Mouse (Mus musculus) testis, adult 2 months (tissue): ENCODE measurements around the gene Lrrc8b. TPM values are rescaled to one million over a fixed set of nuclear protein-coding genes. Genes with fewer than 3 reads are reported as not detected.
A peak's percentile ranks its signal among the peaks of the same experiment; 100 is the strongest.

Source experiments
- H3K27ac ChIP-seq: fragments of 200-500 bp; 2 replicates; pipeline ENCODE4 v1.5.1; 2012; ENCODE audit warnings: low read depth, low read length; ENCODE audit not compliant: control insufficient read depth, insufficient read depth
- H3K27me3 ChIP-seq: fragments of 200-500 bp; 2 replicates; pipeline ENCODE4 v1.6.1; 2012; ENCODE audit warnings: mild to moderate bottlenecking, low read length, moderate library complexity; ENCODE audit not compliant: control insufficient read depth, insufficient read depth
- H3K36me3 ChIP-seq: fragments of 200-500 bp; 2 replicates; pipeline ENCODE4 v1.6.1; 2012; ENCODE audit warnings: mild to moderate bottlenecking, low read length; ENCODE audit not compliant: control insufficient read depth, insufficient read depth
- H3K4me1 ChIP-seq: fragments of 200-500 bp; 2 replicates; pipeline ENCODE4 v1.6.1; 2012; ENCODE audit warnings: low read length; ENCODE audit not compliant: control insufficient read depth, insufficient read depth
- H3K4me3 ChIP-seq: fragments of 200-500 bp; 2 replicates; pipeline ENCODE4 v1.5.1; 2012; ENCODE audit warnings: low read depth, mild to moderate bottlenecking, low read length, moderate library complexity, mixed read lengths; ENCODE audit not compliant: control insufficient read depth
- CTCF ChIP-seq: fragments of 200-500 bp; IDR thresholded peaks from 2 replicates; pipeline ENCODE4 v1.5.1; 2012; ENCODE audit warnings: low read depth, mild to moderate bottlenecking, inconsistent platforms, low read length, moderate library complexity; ENCODE audit not compliant: control insufficient read depth, insufficient read depth, insufficient replicate concordance
- POLR2A ChIP-seq: fragments of 200-500 bp; IDR thresholded peaks from 2 replicates; pipeline ENCODE4 v1.6.1; 2012; ENCODE audit warnings: low read depth, mild to moderate bottlenecking, inconsistent platforms, low read length, moderate library complexity; ENCODE audit not compliant: control insufficient read depth
- polyA plus RNA-seq: library from polyadenylated mRNA; depleted of rRNA; stranded (reverse); fragments of >200 nt; gene quantifications from 2 replicates; pipeline ENCODE4 v1.2.3, GENCODE M21; 2012

The Lrrc8b gene
- polyA plus RNA-seq, 1 experiment: 336 TPM

GRCm38 (mm10) chr5:105411768-105412167, 3.8 kb upstream of the Lrrc8b start:
- Histone ChIP-seq H3K27ac (no peak overlapping the region), H3K27me3 (no peaks in the 10 kb centered on the region), H3K36me3 (no peaks in the 10 kb centered on the region), H3K4me3 (no peak overlapping the region), H3K4me1 (peaks cover 5% of the 10 kb centered on the region)
- no peak for TF ChIP-seq POLR2A
- no peak for TF ChIP-seq CTCF

- Histone ChIP-seq H3K4me1 (peaks cover 5% of the 10 kb centered on the region), H3K4me3 (no peak overlapping the region), H3K36me3 (no peaks in the 10 kb centered on the region), H3K27me3 (no peaks in the 10 kb centered on the region), H3K27ac (no peak overlapping the region)
- no peak for TF ChIP-seq POLR2A
- TF ChIP-seq CTCF: no peak
Measured at GRCm38 (mm10) chr5:105412634-105413033, 2.9 kb upstream of the Lrrc8b start.

GRCm38 (mm10) chr5:105414341-105415120, 1.0 kb upstream of the Lrrc8b start:
- peak overlapping the region; percentile 96 for H3K4me3 ChIP-seq
- TF ChIP-seq CTCF (no peak), POLR2A (no peak)

GRCm38 (mm10) chr5:105415951-105416675, 538 bp downstream of the Lrrc8b start:
- no peaks in the 10 kb centered on the region for H3K36me3 ChIP-seq
- TF ChIP-seq POLR2A (no peak), CTCF (no peak)
- peaks cover 7% of the 10 kb centered on the region for H3K4me1 ChIP-seq
- H3K27ac ChIP-seq: no peak overlapping the region; the same call in 1 of the 2 replicates
- H3K27me3 ChIP-seq: no peaks in the 10 kb centered on the region
- peak overlapping the region; percentile 96 for H3K4me3 ChIP-seq

More at GRCm38 (mm10) chr5:105414341-105415120, 1.0 kb upstream of the Lrrc8b start:
- Histone ChIP-seq H3K36me3 (no peaks in the 10 kb centered on the region), H3K4me1 (peaks cover 7% of the 10 kb centered on the region), H3K27me3 (no peaks in the 10 kb centered on the region), H3K27ac (peak overlapping the region; percentile 84; the same call in 1 of the 2 replicates)

- H3K4me1 ChIP-seq: peaks cover 7% of the 10 kb centered on the region
- no peak for TF ChIP-seq CTCF
- TF ChIP-seq POLR2A: no peak
- H3K27me3 ChIP-seq: no peaks in the 10 kb centered on the region
- no peaks in the 10 kb centered on the region for H3K36me3 ChIP-seq
- H3K27ac ChIP-seq: 0 out of 2 replicates have a peak overlapping the region, but pooled peaks have one; percentile 42
- peak overlapping the region; percentile 86 for H3K4me3 ChIP-seq
Measured at GRCm38 (mm10) chr5:105417217-105417616, 1.6 kb downstream of the Lrrc8b start.

GRCm38 (mm10) chr5:105418364-105418763, 2.8 kb downstream of the Lrrc8b start:
- Histone ChIP-seq H3K4me3 (peak overlapping the region; percentile 86), H3K36me3 (no peaks in the 10 kb centered on the region), H3K27me3 (no peaks in the 10 kb centered on the region), H3K4me1 (peaks cover 7% of the 10 kb centered on the region), H3K27ac (no peak overlapping the region)
- TF ChIP-seq CTCF: no peak
- no peak for TF ChIP-seq POLR2A

- Histone ChIP-seq H3K27me3 (no peaks in the 10 kb centered on the region), H3K4me1 (peaks cover 7% of the 10 kb centered on the region), H3K36me3 (no peaks in the 10 kb centered on the region), H3K4me3 (peak overlapping the region; percentile 86), H3K27ac (no peak overlapping the region)
- TF ChIP-seq CTCF (no peak), POLR2A (no peak)
Measured at GRCm38 (mm10) chr5:105418851-105419250, 3.3 kb downstream of the Lrrc8b start.
